Mouse (Mus musculus) lung, postnatal 0 days (tissue): ENCODE data around the gene Rlf. TPM values are rescaled to one million over a fixed set of nuclear protein-coding genes. Genes with fewer than 3 reads are reported as not detected.
A peak's percentile ranks its signal among the peaks of the same experiment; 100 is the strongest.

ENCODE experiments used
- ATAC-seq: fragments of 200-750 bp; cut with Nextera tagmentation; 2 replicates; pipeline ENCODE4 v1.8.0; 2017; ENCODE audit warnings: moderate library complexity
- DNase-seq: peaks from one replicate; pipeline ENCODE4 v3.0.0-alpha.2; 2016; ENCODE audit warnings: low spot score
- H3K27ac ChIP-seq: fragments of 300-500 bp; sonication (generic); 2 replicates; pipeline ENCODE4 v1.5.1; 2014; ENCODE audit warnings: antibody characterized with exemption, mild to moderate bottlenecking, low read length, mixed read lengths
- H3K27me3 ChIP-seq: fragments of 300-500 bp; sonication (generic); replicated peaks from 2 replicates; pipeline ENCODE4 v1.6.1; 2014; ENCODE audit warnings: low read length, mixed read lengths; ENCODE audit not compliant: insufficient read depth
- H3K36me3 ChIP-seq: fragments of 300-500 bp; sonication (generic); 2 replicates; pipeline ENCODE4 v1.6.1; 2014; ENCODE audit warnings: low read length, mixed read lengths; ENCODE audit not compliant: insufficient read depth
- H3K4me1 ChIP-seq: fragments of 300-500 bp; sonication (generic); 2 replicates; pipeline ENCODE4 v1.6.1; 2014; ENCODE audit warnings: antibody characterized with exemption, low read depth, low read length, mixed read lengths; ENCODE audit not compliant: insufficient read depth
- H3K4me2 ChIP-seq: fragments of 300-500 bp; sonication (generic); replicated peaks from 2 replicates; pipeline ENCODE4 v1.6.1; 2014; ENCODE audit warnings: low read depth, mild to moderate bottlenecking, low read length, moderate library complexity, mixed read lengths
- H3K4me3 ChIP-seq: fragments of 300-500 bp; sonication (generic); 2 replicates; pipeline ENCODE4 v1.5.1; 2014; ENCODE audit warnings: low read depth, low read length
- H3K9ac ChIP-seq: fragments of 300-500 bp; sonication (generic); replicated peaks from 2 replicates; pipeline ENCODE4 v1.6.1; 2014; ENCODE audit warnings: low read depth, mild to moderate bottlenecking
- H3K9me3 ChIP-seq: fragments of 300-500 bp; sonication (generic); 2 replicates; pipeline ENCODE4 v1.6.1; 2016; ENCODE audit warnings: low read length, mixed read lengths
- CTCF ChIP-seq: IDR thresholded peaks from 2 replicates; pipeline ENCODE4 v1.5.1; 2016; ENCODE audit warnings: antibody characterized with exemption, mild to moderate bottlenecking
- EP300 ChIP-seq: IDR thresholded peaks from 2 replicates; pipeline ENCODE4 v1.6.1; 2016; ENCODE audit warnings: antibody characterized with exemption, mild to moderate bottlenecking, control low read depth
- WGBS: fragments of 180-500 bp; shearing (Covaris S2); extraction: QIAGEN DNeasy Blood & Tissue Kit; methylation state at CpG from one replicate; pipeline ENCODE4 v1.1.7; 2014; 5-methylcytosine and 5-hydroxymethylcytosine counted together
- polyA plus RNA-seq: library from polyadenylated mRNA; unstranded; fragments of >200 nt; fragmentation: Nextera tagmentation; extraction: Ambion mirVana; gene quantifications from 2 replicates; pipeline ENCODE4 v1.2.1, GENCODE M21; 2015

Gene Rlf
- polyA plus RNA-seq, 1 experiment from 2014 or later, result 9.9 TPM

- Histone ChIP-seq H3K36me3 (0 out of 2 replicates have a peak, but pooled peaks cover 6% of the 10 kb centered on the region), H3K4me3 (peak within 1 kb of the TSS; percentile 72), H3K4me1 (no peaks in the 10 kb centered on the region; the same call in 1 of the 2 replicates), H3K9me3 (no peaks in the 10 kb centered on the region), H3K9ac (peak within 1 kb of the TSS; percentile 65), H3K27me3 (no peaks in the 10 kb centered on the region), H3K4me2 (peak within 1 kb of the TSS; percentile 78), H3K27ac (peak within 1 kb of the TSS; percentile 65)
- under 1% methylated on average over 35 of the region's 39 CpGs for WGBS
- no peak for TF ChIP-seq CTCF
- TF ChIP-seq EP300, result no peak
- ATAC-seq, result peak; percentile 90
- DNase-seq, result peak; percentile 93
Measured at GRCm38 (mm10) chr4:121097650-121098378, 117.1 kb downstream of the Rlf start, which contains the start of gene Zmpste24. Zmpste24 (minus strand) TSS chr4:121098241.

Other genes starting within 250 kb of the Rlf start
- gene Smap2, start 197.8 kb downstream of the Rlf start, polyA plus RNA-seq, result 10.8 and 12.4 TPM in 2 replicates
- gene Col9a2, start 175.7 kb downstream of the Rlf start, polyA plus RNA-seq, result 1.6 and 1.8 TPM in 2 replicates
- 24.8 and 28.6 TPM in 2 replicates for gene Zmpste24, start 116.8 kb downstream of the Rlf start, polyA plus RNA-seq
- gene Tmco2, start 105.9 kb downstream of the Rlf start, polyA plus RNA-seq, result not detected in 2 replicates
- gene Gm12888, start 109.8 kb upstream of the Rlf start, polyA plus RNA-seq, result not detected in 2 replicates
- not detected in 2 replicates for gene Gm12886, start 208.0 kb upstream of the Rlf start, polyA plus RNA-seq